In genomic region chr3:124518786-124519185, GRCm38 (mm10) we compare ENCODE assay signal across 23 mouse cellular contexts.
DNase-seq lines count a peak whose midpoint lies in the region; ATAC-seq and TF ChIP-seq lines count a peak whose summit lies in the region.
"Had no signal": no experiment of that assay in that cellular context is flagged by ENCODE, and none has a peak within 500 bp of the region (broad histone marks: within the 10 kb centered on the region; RNA-seq: fewer than 3 reads in every experiment).

No protein-coding gene starts in this region.

- TF ChIP-seq CTCF in layer of hippocampus, adult 2 months (conservative IDR thresholded peaks at IDR 0.05): no peak

- ATAC-seq in forebrain, embryonic 13.5 days: 0 out of 2 replicates have a peak, but pooled peaks have one; percentile 38
- no peak for ATAC-seq in forebrain, embryonic 12.5 days (ENCODE audit: low FRiP score)
- no peak; the same call in 1 of the 2 replicates for ATAC-seq in midbrain, embryonic 14.5 days (ENCODE audit: low FRiP score, low TSS enrichment)
- ATAC-seq in midbrain, embryonic 15.5 days (replicated peaks): no peak

- no peaks in the 10 kb centered on the region for H3K27me3 ChIP-seq in forebrain, embryonic 13.5 days
- H3K27me3 ChIP-seq in forebrain, embryonic 12.5 days: no peaks in the 10 kb centered on the region
- no peaks in the 10 kb centered on the region for H3K27me3 ChIP-seq in midbrain, embryonic 14.5 days (ENCODE audit: control insufficient read depth, insufficient read depth, low read length)
- H3K27me3 ChIP-seq in midbrain, embryonic 15.5 days (replicated peaks): no peaks in the 10 kb centered on the region
- H3K27me3 ChIP-seq: embryonic facial prominence, embryonic 12.5 days; embryonic facial prominence, embryonic 15.5 days; heart, embryonic 12.5 days; heart, embryonic 15.5 days; hindbrain, embryonic 15.5 days had no signal

- DNase-seq in layer of hippocampus, adult 2 months (ENCODE audit: low spot score in 2 of 2): peak; percentile 10
- no peak for DNase-seq in layer of hippocampus, adult 8-10 months (ENCODE audit: low spot score in 2 of 2)
- DNase-seq in midbrain, embryonic 14.5 days: peak; percentile 11
- DNase-seq in T-cell, adult 2 months (ENCODE audit: low spot score): no peak
- DNase-seq in left cerebral cortex, adult 8-10 months (ENCODE audit: low spot score in 2 of 2): no peak
- DNase-seq: adrenal gland, postnatal 14 days; cerebellum, adult 11 months; cerebellum, adult 2 months; cerebellum, adult 9-11 months; cerebellum, postnatal 25 days; gastrocnemius, postnatal 25 days; heart, adult 18-20 months; heart, postnatal 10 days; heart, postnatal 36 days had no signal

- no peak overlapping the region for H3K27ac ChIP-seq in forebrain, embryonic 13.5 days
- H3K27ac ChIP-seq in forebrain, embryonic 12.5 days: no peak overlapping the region
- no peak overlapping the region for H3K27ac ChIP-seq in layer of hippocampus, adult 2 months
- no peak overlapping the region for H3K27ac ChIP-seq in midbrain, embryonic 14.5 days (replicated peaks; ENCODE audit: low read depth, low read length)
- no peak overlapping the region for H3K27ac ChIP-seq in midbrain, embryonic 15.5 days
- H3K27ac ChIP-seq: embryonic facial prominence, embryonic 12.5 days; embryonic facial prominence, embryonic 15.5 days; heart, embryonic 15.5 days; hindbrain, embryonic 10.5 days; hindbrain, embryonic 15.5 days had no signal

- H3K9ac ChIP-seq in forebrain, embryonic 13.5 days: no peak overlapping the region
- no peak overlapping the region for H3K9ac ChIP-seq in forebrain, embryonic 12.5 days
- no peak overlapping the region for H3K9ac ChIP-seq in midbrain, embryonic 14.5 days (replicated peaks; ENCODE audit: low read length)
- H3K9ac ChIP-seq in midbrain, embryonic 15.5 days: no peak overlapping the region
- H3K9ac ChIP-seq: embryonic facial prominence, embryonic 12.5 days; embryonic facial prominence, embryonic 15.5 days; heart, embryonic 12.5 days; heart, embryonic 15.5 days; hindbrain, embryonic 15.5 days had no signal

- H3K36me3 ChIP-seq in forebrain, embryonic 13.5 days (ENCODE audit: poor library complexity, severe bottlenecking): no peaks in the 10 kb centered on the region
- H3K36me3 ChIP-seq in forebrain, embryonic 12.5 days (replicated peaks): no peaks in the 10 kb centered on the region
- H3K36me3 ChIP-seq in midbrain, embryonic 14.5 days (ENCODE audit: control insufficient read depth, insufficient read depth, low read length): no peaks in the 10 kb centered on the region
- no peaks in the 10 kb centered on the region for H3K36me3 ChIP-seq in midbrain, embryonic 15.5 days (replicated peaks)
- H3K36me3 ChIP-seq: embryonic facial prominence, embryonic 12.5 days; embryonic facial prominence, embryonic 15.5 days; heart, embryonic 12.5 days; heart, embryonic 15.5 days; hindbrain, embryonic 10.5 days; hindbrain, embryonic 15.5 days had no signal

- no peak overlapping the region for H3K4me2 ChIP-seq in forebrain, embryonic 13.5 days
- no peak overlapping the region for H3K4me2 ChIP-seq in forebrain, embryonic 12.5 days
- no peak overlapping the region for H3K4me2 ChIP-seq in midbrain, embryonic 14.5 days (ENCODE audit: low read length)
- H3K4me2 ChIP-seq in midbrain, embryonic 15.5 days: no peak overlapping the region
- H3K4me2 ChIP-seq: embryonic facial prominence, embryonic 12.5 days; embryonic facial prominence, embryonic 15.5 days; heart, embryonic 12.5 days; heart, embryonic 15.5 days; hindbrain, embryonic 15.5 days had no signal

- WGBS in forebrain, embryonic 13.5 days: 66% methylated on average over 2 of the region's 2 CpGs
- WGBS in forebrain, embryonic 12.5 days: 68% methylated on average over 2 of the region's 2 CpGs
- 60% methylated on average over 2 of the region's 2 CpGs for WGBS in midbrain, embryonic 14.5 days
- WGBS in midbrain, embryonic 15.5 days: 57% methylated on average over 2 of the region's 2 CpGs

- H3K4me1 ChIP-seq in forebrain, embryonic 13.5 days: no peaks in the 10 kb centered on the region
- H3K4me1 ChIP-seq in forebrain, embryonic 12.5 days: no peaks in the 10 kb centered on the region
- no peaks in the 10 kb centered on the region for H3K4me1 ChIP-seq in midbrain, embryonic 14.5 days (ENCODE audit: control insufficient read depth, insufficient read depth, low read length)
- no peaks in the 10 kb centered on the region for H3K4me1 ChIP-seq in midbrain, embryonic 15.5 days
- H3K4me1 ChIP-seq: embryonic facial prominence, embryonic 12.5 days; embryonic facial prominence, embryonic 15.5 days; heart, embryonic 12.5 days; heart, embryonic 15.5 days; hindbrain, embryonic 10.5 days; hindbrain, embryonic 15.5 days had no signal

- no peaks in the 10 kb centered on the region for H3K9me3 ChIP-seq in forebrain, embryonic 13.5 days (replicated peaks)
- H3K9me3 ChIP-seq in forebrain, embryonic 12.5 days: no peaks in the 10 kb centered on the region
- no peaks in the 10 kb centered on the region for H3K9me3 ChIP-seq in midbrain, embryonic 14.5 days (ENCODE audit: control insufficient read depth, low read length)
- no peaks in the 10 kb centered on the region for H3K9me3 ChIP-seq in midbrain, embryonic 15.5 days
- H3K9me3 ChIP-seq: embryonic facial prominence, embryonic 12.5 days; embryonic facial prominence, embryonic 15.5 days; heart, embryonic 12.5 days; heart, embryonic 15.5 days; hindbrain, embryonic 10.5 days; hindbrain, embryonic 15.5 days had no signal

- H3K4me3 ChIP-seq in forebrain, embryonic 13.5 days: no peak overlapping the region
- H3K4me3 ChIP-seq in forebrain, embryonic 12.5 days (replicated peaks): no peak overlapping the region
- no peak overlapping the region for H3K4me3 ChIP-seq in layer of hippocampus, adult 2 months
- no peak overlapping the region for H3K4me3 ChIP-seq in midbrain, embryonic 14.5 days (replicated peaks; ENCODE audit: low read depth, low read length)
- no peak overlapping the region for H3K4me3 ChIP-seq in midbrain, embryonic 15.5 days
- H3K4me3 ChIP-seq: embryonic facial prominence, embryonic 12.5 days; embryonic facial prominence, embryonic 15.5 days; heart, embryonic 12.5 days; heart, embryonic 15.5 days; hindbrain, embryonic 10.5 days; hindbrain, embryonic 15.5 days had no signal

Comparison
In these comparisons a context has a peak if more than half of its experiments do, and no peak if none do; other contexts are left out.
1. DNase-seq: peak in layer of hippocampus, adult 2 months (2 of 2) and midbrain, embryonic 14.5 days (single experiment); none in layer of hippocampus, adult 8-10 months (0 of 2), T-cell, adult 2 months (single experiment) and left cerebral cortex, adult 8-10 months (0 of 2).